Mouse (Mus musculus) hindbrain, embryonic 10.5 days (tissue): ENCODE measurements around the gene Ccdc88c. TPM values are rescaled to one million over a fixed set of nuclear protein-coding genes. Genes with fewer than 3 reads are reported as not detected.

Experiments
- DNase-seq: peaks from one replicate; pipeline ENCODE4 v3.0.0-alpha.2; 2017; ENCODE audit warnings: low spot score
- H3K27ac ChIP-seq: fragments of 300-500 bp; sonication (generic); 2 replicates; pipeline ENCODE4 v1.5.1; 2016; ENCODE audit warnings: mild to moderate bottlenecking, moderate library complexity
- H3K27me3 ChIP-seq: fragments of 300-500 bp; sonication (generic); 2 replicates; pipeline ENCODE4 v1.6.1; 2016; ENCODE audit warnings: mild to moderate bottlenecking; ENCODE audit not compliant: poor library complexity, insufficient read depth, severe bottlenecking
- H3K36me3 ChIP-seq: fragments of 300-500 bp; sonication (generic); 2 replicates; pipeline ENCODE4 v1.6.1; 2016; ENCODE audit warnings: mild to moderate bottlenecking, moderate library complexity
- H3K4me1 ChIP-seq: fragments of 300-500 bp; sonication (generic); replicated peaks from 2 replicates; pipeline ENCODE4 v1.6.1; 2016; ENCODE audit warnings: mild to moderate bottlenecking
- H3K4me3 ChIP-seq: fragments of 300-500 bp; sonication (generic); 2 replicates; pipeline ENCODE4 v1.5.1; 2016; ENCODE audit warnings: mild to moderate bottlenecking, moderate library complexity
- H3K9me3 ChIP-seq: fragments of 300-500 bp; sonication (generic); 2 replicates; pipeline ENCODE4 v1.6.1; 2016; ENCODE audit warnings: mild to moderate bottlenecking, moderate library complexity
- WGBS: fragments of 180-500 bp; shearing (Covaris S2); methylation state at CpG from one replicate; pipeline ENCODE4 v1.1.7; 2016; 5-methylcytosine and 5-hydroxymethylcytosine counted together
- polyA plus RNA-seq: library from polyadenylated mRNA; unstranded; fragments of >200 nt; fragmentation: Nextera tagmentation; extraction: Ambion mirVana; gene quantifications from 2 replicates; pipeline ENCODE4 v1.2.1, GENCODE M21; 2016

Ccdc88c gene
- polyA plus RNA-seq, 1 experiment from 2014 or later, result 13.3 TPM

GRCm38 (mm10) chr12:101004982-101005381 lies 23.9 kb downstream of the Ccdc88c start:
- no peak overlapping the region for H3K4me3 ChIP-seq
- peak overlapping the region; percentile 72 for H3K27ac ChIP-seq
- H3K36me3 ChIP-seq, result peaks cover 23% of the 10 kb centered on the region; the same call in 1 of the 2 replicates
- H3K9me3 ChIP-seq, result no peaks in the 10 kb centered on the region
- 76% methylated on average over 5 of the region's 5 CpGs for WGBS
- DNase-seq, result no peak
- H3K27me3 ChIP-seq, result no peaks in the 10 kb centered on the region
- peaks cover 93% of the 10 kb centered on the region for H3K4me1 ChIP-seq

DNA sequence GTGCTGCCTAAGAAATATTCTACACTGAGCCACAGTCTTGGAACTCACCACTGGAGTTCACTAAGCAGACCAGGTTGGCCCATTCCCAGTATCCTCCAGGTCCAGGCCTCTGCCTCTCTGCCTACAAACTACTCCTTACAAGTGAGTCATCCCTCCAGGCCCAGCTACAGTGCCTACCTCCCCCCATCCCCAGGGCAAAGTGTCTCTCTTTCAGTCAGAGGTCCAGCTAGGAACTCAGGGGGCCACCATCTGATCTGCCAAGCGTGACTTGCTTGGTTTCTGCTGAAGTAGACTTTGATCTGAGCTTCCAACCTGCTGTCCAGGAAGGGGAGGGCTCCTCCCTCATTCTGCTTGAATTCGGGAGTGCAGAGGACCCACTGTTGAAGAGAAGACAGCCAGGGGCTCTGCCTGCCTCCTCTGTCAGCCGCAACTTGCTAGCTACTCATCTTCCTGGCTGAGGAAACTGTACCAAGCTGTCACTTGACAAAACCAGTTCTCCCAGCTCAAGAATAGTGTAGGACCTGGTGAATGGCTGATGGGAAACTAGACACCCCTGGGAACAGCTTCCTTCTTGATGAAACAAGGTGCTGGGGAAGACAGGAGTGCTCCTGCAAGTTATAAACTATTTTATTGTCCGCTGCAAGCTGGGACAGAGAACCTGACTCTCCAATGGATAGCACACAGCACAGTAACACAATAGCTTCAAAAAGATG lies 25.9 kb downstream of the Ccdc88c start:
- peaks cover 23% of the 10 kb centered on the region; the same call in 1 of the 2 replicates for H3K36me3 ChIP-seq
- no peak for DNase-seq
- no peaks in the 10 kb centered on the region for H3K27me3 ChIP-seq
- WGBS, result 32% methylated on average over 4 of the region's 4 CpGs
- no peaks in the 10 kb centered on the region for H3K9me3 ChIP-seq
- peaks cover 96% of the 10 kb centered on the region for H3K4me1 ChIP-seq
- 0 out of 2 replicates have a peak overlapping the region, but pooled peaks have one; percentile 41 for H3K27ac ChIP-seq
- no peak overlapping the region for H3K4me3 ChIP-seq

GRCm38 (mm10) chr12:100999061-100999954 lies 29.5 kb downstream of the Ccdc88c start:
- DNase-seq, result no peak
- H3K9me3 ChIP-seq, result no peaks in the 10 kb centered on the region
- H3K27ac ChIP-seq, result no peak overlapping the region
- WGBS, result 37% methylated on average over 7 of the region's 7 CpGs
- H3K27me3 ChIP-seq, result no peaks in the 10 kb centered on the region
- peaks cover 97% of the 10 kb centered on the region for H3K4me1 ChIP-seq
- peaks cover 10% of the 10 kb centered on the region; the same call in 1 of the 2 replicates for H3K36me3 ChIP-seq
- no peak overlapping the region for H3K4me3 ChIP-seq

DNA sequence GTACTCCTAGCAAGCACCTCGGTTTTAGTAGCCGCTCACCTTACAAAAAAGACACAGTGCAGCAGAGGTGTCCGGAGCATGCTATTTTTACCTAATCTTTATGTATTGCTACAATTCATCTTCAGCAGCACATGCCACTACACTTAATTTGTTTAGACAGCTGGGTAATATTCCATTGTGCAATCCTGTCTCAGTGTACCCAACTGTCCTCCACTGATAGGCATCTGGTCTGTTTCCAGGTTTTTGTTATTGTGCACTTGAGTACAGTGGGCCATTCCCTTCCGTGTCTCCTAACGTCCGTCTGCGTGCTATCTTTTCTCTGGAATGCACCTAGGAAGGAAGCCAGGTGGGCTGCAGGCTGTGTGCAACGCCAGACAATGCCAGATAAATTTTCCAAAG lies 30.3 kb downstream of the Ccdc88c start:
- H3K27ac ChIP-seq, result 0 out of 2 replicates have a peak overlapping the region, but pooled peaks have one; percentile 9
- peaks cover 5% of the 10 kb centered on the region; the same call in 1 of the 2 replicates for H3K27me3 ChIP-seq
- no peaks in the 10 kb centered on the region for H3K9me3 ChIP-seq
- DNase-seq, result no peak
- peaks cover 98% of the 10 kb centered on the region for H3K4me1 ChIP-seq
- H3K4me3 ChIP-seq, result no peak overlapping the region
- 65% methylated on average over 8 of the region's 8 CpGs for WGBS
- H3K36me3 ChIP-seq, result peaks cover 10% of the 10 kb centered on the region; the same call in 1 of the 2 replicates

DNA sequence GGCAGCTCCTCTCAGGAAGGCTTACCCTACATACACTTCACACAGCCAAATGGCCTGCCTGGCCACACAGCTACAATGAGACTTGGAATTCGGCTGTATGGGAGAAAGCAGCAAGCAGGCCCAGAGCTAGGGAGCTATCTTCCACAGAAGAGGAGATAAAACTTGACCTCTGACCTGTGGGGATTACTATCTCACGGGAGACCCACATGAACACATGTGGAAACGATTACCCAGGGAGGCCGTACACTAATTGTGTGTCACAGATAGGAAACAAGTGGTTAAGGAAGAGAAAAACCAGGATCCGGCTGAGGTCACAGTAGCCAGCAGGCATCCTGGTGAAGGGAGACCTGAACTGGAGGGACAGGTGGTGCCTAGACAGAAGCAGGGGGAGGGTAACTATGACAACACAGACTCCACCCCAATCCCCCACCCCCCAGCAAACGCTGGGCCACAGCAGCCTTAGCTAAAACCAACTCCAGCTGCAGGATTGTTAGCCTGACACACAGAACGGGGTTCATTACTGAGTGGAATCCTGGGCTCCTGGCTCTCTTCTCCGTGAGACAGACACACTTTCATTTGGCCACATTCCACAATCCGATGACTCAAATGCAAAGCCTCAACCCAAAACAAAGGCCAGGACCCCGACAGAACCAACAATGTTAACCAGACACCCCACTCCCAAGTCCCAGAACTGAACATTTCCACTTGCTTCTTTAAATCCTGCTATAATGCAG lies 30.9 kb downstream of the Ccdc88c start:
- 35% methylated on average over 10 of the region's 10 CpGs for WGBS
- H3K4me1 ChIP-seq, result peaks cover 97% of the 10 kb centered on the region
- H3K27me3 ChIP-seq, result peaks cover 6% of the 10 kb centered on the region; the same call in 1 of the 2 replicates
- H3K4me3 ChIP-seq, result no peak overlapping the region
- no peaks in the 10 kb centered on the region for H3K9me3 ChIP-seq
- DNase-seq, result no peak
- peak overlapping the region; percentile 9; the same call in 1 of the 2 replicates for H3K27ac ChIP-seq
- peaks cover 10% of the 10 kb centered on the region; the same call in 1 of the 2 replicates for H3K36me3 ChIP-seq

DNA sequence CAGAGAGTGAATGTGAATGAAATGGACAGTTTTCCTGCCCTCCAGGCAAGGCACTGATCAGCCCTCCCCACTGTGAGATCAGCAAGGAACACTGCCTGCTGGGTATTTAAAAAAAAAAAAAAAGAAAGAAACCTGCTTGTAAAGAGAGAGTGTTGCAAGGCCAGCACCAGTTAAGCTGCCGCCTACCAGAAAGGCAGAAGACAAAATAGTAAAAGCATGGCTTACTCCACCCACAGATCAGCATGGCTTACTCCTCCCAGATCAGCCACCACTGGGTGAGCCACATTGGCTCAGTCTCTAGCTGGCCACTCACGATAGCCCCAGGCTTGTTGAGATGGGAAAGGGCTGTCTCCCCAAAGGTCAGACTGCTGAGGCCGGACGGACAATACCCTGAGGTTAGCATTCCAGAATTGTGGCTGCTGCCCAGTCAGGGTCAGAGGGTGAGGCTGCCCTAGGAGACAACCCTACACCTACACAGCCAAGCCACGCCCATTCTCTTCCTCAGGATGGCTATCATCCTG lies 32.4 kb downstream of the Ccdc88c start:
- H3K4me1 ChIP-seq, result peaks cover 93% of the 10 kb centered on the region
- H3K4me3 ChIP-seq, result no peak overlapping the region
- no peak for DNase-seq
- H3K27me3 ChIP-seq, result peaks cover 12% of the 10 kb centered on the region; the same call in 1 of the 2 replicates
- peak overlapping the region; percentile 45 for H3K27ac ChIP-seq
- peaks cover 13% of the 10 kb centered on the region; the same call in 1 of the 2 replicates for H3K36me3 ChIP-seq
- no peaks in the 10 kb centered on the region for H3K9me3 ChIP-seq
- WGBS, result 14% methylated on average over 5 of the region's 5 CpGs

- peaks cover 10% of the 10 kb centered on the region; the same call in 1 of the 2 replicates for H3K36me3 ChIP-seq
- peaks cover 12% of the 10 kb centered on the region; the same call in 1 of the 2 replicates for H3K27me3 ChIP-seq
- H3K27ac ChIP-seq, result peak overlapping the region; percentile 45
- peaks cover 93% of the 10 kb centered on the region for H3K4me1 ChIP-seq
- 26% methylated on average over 16 of the region's 16 CpGs for WGBS
- H3K9me3 ChIP-seq, result no peaks in the 10 kb centered on the region
- H3K4me3 ChIP-seq, result no peak overlapping the region
- no peak for DNase-seq
These were observed 33.1 kb downstream of the Ccdc88c start for GRCm38 (mm10) chr12:100995607-100996377.

DNA sequence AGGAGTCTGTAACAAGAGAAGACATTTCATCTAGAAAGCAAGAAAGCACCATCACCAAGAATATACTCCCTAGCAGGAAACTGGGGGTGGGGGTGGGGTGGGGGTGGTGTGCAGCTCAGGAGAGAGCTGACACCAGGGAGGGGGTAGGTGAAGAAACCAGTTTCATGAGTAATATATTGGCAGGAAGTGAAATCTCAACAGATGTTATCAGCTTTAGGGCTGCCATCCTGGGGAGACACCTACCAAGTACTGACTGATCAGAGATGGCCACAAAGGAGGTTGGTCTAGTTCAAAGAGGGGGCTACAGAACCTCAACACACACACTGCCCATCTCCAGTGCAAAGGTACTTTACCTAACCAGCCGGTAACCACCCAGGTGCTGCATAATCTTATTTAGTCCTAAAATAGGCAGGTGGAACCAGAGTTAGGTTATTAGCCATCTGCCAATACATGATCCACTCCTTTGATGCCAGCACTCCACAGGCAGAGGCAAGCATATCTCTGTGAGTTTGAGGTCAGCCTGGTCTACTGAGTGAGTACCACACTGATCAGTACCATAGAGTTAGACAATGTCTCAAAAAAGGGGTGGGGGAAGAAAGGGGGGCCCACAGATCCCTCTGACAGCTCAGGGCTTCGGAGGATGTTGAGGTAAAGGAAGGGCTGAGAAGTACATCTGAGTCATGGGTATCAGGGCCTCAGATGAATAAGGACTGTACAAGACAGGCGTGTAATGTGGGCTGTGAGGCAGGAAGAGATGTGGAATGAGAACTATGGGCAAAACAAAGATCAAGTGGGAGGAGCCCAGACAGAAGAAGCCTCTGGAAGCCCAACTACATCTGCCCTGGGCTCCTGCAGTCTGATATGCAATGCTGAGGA lies 34.5 kb downstream of the Ccdc88c start:
- Histone ChIP-seq H3K27me3 (peaks cover 12% of the 10 kb centered on the region; the same call in 1 of the 2 replicates), H3K36me3 (0 out of 2 replicates have a peak, but pooled peaks cover 2% of the 10 kb centered on the region), H3K4me3 (no peak overlapping the region), H3K4me1 (peaks cover 95% of the 10 kb centered on the region), H3K27ac (no peak overlapping the region), H3K9me3 (no peaks in the 10 kb centered on the region)
- WGBS, result 73% methylated on average over 3 of the region's 3 CpGs
- DNase-seq, result no peak

DNA sequence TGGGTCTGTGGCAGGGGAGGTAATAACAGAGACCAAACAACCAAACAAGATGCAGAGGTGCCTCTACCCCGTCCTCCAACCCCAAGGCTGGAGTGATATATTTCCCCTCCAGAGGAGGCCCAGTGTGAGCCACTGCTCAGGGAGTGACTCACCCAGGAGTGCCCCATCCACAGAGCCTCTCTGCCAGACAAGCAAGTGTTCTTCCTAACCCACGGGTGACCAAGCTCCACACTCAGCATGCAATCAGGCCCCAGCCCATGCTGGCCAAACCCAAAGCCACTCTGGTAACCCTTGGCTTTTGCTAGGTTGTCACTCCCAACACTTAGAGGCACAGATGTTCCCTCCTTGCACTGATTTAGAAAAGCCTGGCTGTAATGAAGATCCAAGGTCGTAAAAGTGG lies 35.7 kb downstream of the Ccdc88c start:
- DNase-seq, result no peak
- peaks cover 12% of the 10 kb centered on the region; the same call in 1 of the 2 replicates for H3K27me3 ChIP-seq
- no peak overlapping the region for H3K4me3 ChIP-seq
- H3K27ac ChIP-seq, result no peak overlapping the region
- peaks cover 95% of the 10 kb centered on the region for H3K4me1 ChIP-seq
- no peaks in the 10 kb centered on the region for H3K9me3 ChIP-seq
- 80% methylated on average over 3 of the region's 3 CpGs for WGBS
- H3K36me3 ChIP-seq, result 0 out of 2 replicates have a peak, but pooled peaks cover 2% of the 10 kb centered on the region

- no peak overlapping the region for H3K4me3 ChIP-seq
- H3K27me3 ChIP-seq, result peaks cover 12% of the 10 kb centered on the region; the same call in 1 of the 2 replicates
- DNase-seq, result no peak
- WGBS, result 90% methylated on average over 7 of the region's 7 CpGs
- no peak overlapping the region for H3K27ac ChIP-seq
- H3K4me1 ChIP-seq, result peaks cover 92% of the 10 kb centered on the region
- H3K36me3 ChIP-seq, result 0 out of 2 replicates have a peak, but pooled peaks cover 2% of the 10 kb centered on the region
- H3K9me3 ChIP-seq, result no peaks in the 10 kb centered on the region
These were observed 36.4 kb downstream of the Ccdc88c start for GRCm38 (mm10) chr12:100992505-100992904.

DNA sequence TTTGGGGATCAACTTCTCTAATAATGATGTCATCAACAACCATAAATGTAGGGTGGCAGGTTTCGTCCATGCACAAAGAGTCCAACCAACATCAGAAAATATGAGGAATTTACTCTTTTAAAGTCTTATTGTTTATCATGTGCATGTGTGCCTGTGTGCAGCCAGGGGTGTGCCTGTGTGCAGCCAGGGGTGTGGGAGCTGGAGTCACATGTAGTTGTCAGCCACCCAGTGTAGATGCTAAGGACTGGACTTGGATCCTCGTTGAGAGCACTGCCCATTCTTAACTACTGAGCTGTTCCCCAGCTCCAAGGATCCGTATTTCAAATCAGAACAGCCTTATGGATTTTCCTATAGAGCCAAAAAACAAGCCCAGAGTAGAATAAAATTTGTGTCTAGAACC lies 37.7 kb downstream of the Ccdc88c start:
- 80% methylated on average over 3 of the region's 3 CpGs for WGBS
- peaks cover 12% of the 10 kb centered on the region; the same call in 1 of the 2 replicates for H3K27me3 ChIP-seq
- H3K4me3 ChIP-seq, result no peak overlapping the region
- H3K36me3 ChIP-seq, result 0 out of 2 replicates have a peak, but pooled peaks cover 2% of the 10 kb centered on the region
- no peak overlapping the region; the same call in 1 of the 2 replicates for H3K27ac ChIP-seq
- H3K9me3 ChIP-seq, result no peaks in the 10 kb centered on the region
- peaks cover 85% of the 10 kb centered on the region for H3K4me1 ChIP-seq
- no peak for DNase-seq
